Mouse (Mus musculus) v-Abl transformed pro-B cells (cell line): ENCODE data around the gene Raf1.

Experiments used
- in situ Hi-C, 2 experiments: fragments of 400-800 bp; cut with MboI; formaldehyde crosslinking; loops; one replicate each; pipeline ENCODE4 v1.15.1; 2025; ENCODE audit not compliant: unreplicated experiment in 2 of 2

Gene Raf1

DNA sequence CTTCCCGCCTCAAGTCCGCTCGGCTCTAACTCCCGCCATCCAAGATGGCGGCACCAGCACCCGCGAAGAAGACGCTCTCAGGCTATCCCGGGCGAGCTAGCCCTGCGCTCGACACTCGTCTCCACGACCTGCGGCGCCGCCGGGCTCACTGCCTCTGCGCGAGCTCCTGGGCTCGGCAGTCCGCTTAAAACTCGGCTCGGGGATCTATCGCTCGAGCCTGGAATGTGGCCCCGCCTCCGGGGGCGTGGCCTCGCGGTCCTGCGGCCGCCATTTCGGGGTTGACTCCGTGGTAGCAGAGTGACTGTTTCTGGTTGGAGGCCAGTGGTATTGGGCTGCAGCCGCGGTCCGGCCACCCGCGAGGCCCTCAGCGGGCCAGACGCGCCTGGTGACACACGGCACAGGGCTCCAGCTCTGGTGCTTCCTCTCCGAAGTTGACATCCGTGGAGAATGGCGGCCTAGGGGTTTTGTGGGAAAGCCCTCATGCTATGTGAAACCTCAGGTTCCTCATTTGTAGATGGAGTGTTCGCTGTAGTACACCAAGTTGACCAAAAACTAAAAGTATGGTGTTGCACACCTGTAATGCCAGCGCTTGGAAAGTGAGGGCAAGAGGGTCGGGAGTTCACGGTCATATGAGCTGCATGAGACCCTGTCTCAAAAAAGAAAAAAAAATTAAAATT lies at the start of gene Raf1:
Gene Raf1, minus strand, starts transcription at position 184 of the 677 bp plus-strand sequence.
- in situ Hi-C loops, result no loop called here

DNA sequence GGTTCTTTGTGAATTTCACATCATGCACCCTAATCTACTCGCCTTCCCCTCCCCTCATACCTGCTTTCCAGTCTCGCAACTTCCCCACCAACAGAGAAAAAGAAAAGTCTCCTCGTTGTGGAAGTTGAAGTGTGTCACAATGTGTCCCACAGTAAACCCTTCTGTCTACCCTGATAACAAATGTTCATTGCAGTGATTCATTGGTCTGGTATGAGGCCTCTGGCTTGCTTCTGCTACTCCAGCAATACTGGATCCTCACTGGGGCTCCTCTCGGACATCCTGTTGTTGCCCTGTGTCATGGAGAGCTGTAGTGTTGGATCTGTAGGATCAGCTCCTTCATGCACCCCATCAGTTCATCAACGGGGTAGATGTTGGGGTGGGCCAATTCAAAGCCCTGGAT lies 45.8 kb upstream of the Raf1 start:
- in situ Hi-C loops, result loop anchor here (5.0 to 10.0 kb wide), 3 partner anchors 133 to 175 kb away; partner anchors contain the start of genes Ift122 (in 1 of the 2) and Mbd4 (in 1 of the 2)

DNA sequence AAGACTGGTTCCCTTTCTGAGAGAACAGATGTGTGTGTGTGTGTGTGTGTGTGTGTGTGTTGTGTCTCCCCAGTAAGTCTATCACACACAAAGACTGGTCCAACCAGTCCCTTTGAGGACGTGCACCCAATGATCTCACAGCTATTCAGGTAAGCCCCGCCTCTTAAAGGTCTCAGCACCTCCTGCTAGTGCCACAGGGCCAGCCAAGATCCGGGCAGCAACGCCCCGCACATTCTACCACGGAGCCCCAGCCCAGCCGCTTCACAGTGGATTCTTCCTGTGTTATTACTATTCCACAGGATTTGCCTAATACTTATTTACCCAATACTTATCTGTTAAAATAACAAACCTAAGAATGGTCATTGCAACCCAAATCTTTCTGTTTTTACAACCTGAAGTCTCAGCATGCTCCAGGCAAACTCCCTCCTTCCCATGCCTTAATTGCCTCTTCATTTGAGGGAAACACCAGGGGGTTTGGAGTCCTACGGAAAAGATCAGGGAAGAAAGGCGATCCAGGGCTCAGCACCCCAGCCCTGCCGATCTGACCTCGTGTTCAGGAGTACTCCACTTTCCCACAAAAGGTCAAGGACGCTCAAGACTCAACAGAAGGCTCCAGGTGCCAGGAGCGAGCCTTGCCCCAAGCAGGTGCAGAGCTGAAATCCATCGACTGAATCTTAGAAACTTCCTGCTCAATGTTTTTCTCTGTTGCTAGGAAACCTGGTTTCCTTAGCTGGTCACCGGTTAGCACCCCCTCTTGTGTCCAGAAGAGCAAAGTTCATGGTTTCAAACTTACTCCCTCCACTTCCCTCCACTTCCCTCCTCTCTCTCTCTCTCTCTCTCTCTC lies 41.5 kb upstream of the Raf1 start:
- in situ Hi-C loops, result no loop called here

DNA sequence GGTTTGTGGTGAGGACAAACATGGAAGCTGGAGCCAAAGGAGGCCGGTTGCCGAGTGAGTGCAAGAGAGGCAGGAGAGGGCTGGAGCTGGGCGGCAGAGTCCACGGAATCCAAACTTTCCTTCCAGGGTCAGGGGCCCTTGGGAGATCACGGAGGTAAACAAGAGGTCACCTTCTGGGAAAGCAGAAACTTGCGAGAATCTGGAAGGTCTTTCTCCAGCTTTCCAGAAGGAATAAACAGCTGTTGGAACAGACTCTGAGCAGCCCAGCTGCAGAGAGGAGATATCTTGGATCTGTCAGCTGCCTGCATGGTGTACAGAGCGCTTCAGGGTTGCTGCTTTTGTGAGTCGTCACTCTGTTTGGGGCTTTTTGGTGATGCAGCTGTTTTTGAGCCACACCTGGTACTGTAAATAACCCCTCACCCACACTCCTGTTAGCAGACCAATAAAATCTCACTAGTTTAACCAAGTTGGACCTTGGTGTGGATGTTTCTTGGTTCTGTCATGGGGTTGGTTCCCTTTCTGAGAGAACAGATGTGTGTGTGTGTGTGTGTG lies 40.7 kb upstream of the Raf1 start:
- in situ Hi-C loops, result no loop called here

DNA sequence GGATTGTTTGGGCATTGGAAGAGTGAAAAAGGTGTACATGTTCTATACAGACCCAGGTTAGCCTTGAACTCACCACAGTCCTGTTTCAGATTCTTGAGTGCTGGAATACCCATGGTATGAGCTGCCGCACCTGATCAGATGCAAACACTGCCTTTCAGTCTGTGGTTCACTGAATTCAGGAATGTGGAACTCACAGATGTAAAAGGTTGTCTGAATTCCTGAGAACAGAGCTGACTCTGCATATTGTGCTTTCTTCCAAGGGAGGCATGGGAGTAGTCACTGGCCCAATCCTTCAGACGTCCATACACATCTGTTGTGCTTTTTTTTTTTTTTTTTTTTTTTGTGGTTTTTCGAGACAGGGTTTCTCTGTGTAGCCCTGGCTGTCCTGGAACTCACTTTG lies 34.8 kb upstream of the Raf1 start:
- in situ Hi-C loops, result no loop called here

DNA sequence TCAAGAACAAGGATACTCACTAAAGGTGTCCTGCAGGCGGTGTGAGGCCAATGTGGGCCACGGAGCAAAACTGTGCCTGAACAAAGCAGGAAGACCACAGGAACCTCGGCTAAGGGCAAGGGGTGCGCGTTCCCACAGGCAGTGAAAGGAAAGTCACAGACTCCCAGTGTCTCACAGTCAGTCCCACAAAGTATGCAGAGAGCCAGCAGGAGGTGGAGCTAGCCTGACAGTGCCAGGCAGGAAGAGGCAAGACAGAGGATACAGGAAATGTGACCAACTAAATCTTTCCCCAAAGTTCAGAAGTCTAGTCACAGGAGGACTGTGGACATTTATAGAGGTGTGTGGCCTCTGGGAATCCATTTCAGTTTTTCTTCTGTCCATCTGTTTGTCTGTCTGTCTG lies 26.5 kb upstream of the Raf1 start:
- in situ Hi-C loops, result no loop called here

DNA sequence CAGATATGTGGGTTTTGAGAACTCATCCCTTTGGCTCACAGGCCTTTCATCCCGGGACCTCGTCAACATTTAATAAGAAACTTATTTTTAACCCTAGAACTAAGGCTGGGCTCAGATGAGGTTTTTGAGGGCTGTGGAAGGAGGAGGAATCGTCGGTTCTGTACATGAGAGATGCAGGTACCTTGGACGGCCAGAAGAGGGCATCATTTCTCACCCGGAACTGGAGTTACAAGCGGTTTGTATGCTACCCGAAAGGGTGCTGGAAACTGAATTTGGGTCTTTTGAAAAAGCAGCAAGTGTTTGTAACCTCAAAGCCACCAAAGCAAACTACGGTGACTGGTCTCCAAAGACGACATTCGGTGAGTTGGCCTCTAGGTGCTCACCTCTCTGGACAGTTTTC lies 24.9 kb upstream of the Raf1 start:
- in situ Hi-C loops, result no loop called here

DNA sequence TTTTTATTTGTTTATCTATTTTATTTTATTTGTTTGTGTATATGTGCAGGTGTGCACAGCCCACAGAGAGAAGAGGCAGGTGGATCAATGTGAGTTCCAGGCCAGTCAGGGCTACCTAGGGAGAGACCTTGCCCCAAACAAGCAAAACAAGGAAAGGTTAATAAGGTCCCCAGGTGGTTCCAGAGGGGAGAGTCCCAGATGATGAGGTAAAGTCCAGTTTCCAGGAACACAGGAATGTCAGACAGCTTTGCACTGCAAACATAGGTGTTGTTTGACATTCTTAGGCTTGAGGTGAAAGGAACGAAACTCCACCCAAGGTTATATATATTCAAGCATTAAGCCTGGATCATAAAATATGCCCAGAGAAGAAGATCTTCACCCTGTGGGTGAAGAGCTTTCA lies 24.3 kb upstream of the Raf1 start:
- in situ Hi-C loops, result no loop called here

DNA sequence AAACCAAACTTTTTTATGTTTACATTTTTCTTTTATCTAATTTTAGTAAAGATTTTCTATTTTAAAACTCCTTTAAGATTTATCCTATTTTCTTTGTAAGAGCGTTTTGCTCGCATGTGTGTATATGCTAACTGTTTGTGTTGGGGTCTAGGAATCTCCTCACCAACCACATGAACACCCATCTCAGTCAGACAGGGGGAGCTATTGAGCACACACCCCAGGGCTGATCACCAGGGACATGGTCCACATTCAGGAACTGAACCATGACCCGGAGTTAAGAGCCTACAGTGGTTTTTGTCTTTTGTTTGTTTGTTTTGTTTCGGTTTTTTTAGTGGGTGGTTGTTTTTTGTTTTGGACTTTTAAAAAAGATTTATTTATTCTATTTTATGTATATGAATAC lies 22.3 kb upstream of the Raf1 start:
- in situ Hi-C loops, result no loop called here

DNA sequence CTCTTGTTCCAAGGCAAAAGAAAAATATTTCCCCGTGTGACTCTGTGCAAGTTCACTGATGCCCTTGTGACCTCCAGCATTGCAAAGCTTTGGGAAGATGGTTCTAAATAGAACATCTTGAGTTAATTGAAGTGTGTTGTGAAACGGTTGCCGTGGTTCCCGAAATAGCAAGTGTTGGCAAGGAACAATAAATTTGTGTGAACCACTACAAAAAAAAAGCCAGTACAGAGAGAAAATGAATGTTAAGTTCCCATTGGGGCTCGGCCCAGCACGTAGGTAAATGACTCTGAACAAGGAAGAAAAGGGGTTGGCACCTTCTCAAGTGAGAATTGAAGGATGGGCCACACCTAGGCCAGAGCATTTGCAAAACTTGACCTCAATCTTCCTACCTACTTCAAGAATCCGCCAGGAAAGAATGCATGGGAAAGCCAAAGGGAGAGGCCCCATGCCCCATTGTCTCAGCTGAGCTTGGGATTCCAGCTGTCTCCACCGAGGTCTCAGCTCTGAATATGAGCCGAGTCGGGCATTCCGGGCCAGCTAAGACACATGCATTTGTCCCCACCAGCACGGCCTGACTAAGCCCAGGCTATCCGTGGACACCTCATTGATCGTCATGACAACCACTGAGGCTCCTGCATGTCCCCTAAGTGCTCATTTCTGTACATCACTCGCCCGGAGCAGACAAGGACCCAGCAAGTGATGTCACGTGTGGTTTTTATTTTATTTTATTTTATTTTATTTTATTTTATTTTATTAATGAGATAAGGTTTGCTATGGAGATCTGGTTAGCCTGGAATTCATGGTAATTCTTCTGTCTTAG lies 21.5 kb upstream of the Raf1 start:
- in situ Hi-C loops, result no loop called here

DNA sequence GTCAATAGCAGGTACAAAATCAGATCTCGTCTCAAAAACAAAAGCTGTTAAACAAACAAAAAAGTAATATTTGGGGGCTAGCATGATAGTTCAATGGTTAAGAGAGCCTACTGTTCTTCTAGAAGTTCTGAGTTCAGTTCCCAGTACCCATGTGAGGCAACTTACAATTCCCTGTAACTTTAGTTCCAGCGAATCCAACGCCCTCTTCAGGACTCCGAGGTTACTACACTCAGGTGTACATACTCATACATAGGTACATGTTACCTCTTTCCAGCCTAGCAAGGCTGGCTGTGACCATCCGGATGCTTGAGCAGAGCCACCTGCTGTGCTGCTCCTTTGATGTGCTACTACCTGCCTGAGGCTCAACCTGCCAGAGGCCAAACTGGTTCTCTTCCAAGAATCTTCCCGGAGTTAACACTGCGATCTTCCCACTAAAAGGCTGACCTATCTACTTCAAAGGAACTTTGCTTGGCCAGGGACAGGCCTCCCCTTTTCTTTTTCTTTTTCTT lies 20.3 kb upstream of the Raf1 start:
- in situ Hi-C loops, result no loop called here

DNA sequence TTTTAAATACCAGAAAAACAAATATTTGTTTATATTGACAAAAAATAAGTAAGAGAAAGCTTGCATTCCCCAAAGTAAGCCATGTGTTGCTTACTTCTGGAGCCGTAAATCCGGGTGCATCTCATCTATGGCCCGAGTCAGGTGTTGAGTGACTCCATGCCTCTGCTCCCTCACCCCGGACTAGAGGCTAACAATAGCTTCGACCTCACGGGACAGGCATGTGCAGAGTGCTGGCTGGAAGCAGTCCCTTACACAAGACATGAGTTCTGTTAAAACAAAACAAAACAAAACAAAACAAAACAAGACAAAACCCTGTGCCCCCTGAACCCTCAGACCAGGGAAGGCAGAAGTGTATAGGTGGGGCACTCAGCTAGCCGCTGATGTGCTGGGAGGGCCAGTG lies 18.7 kb upstream of the Raf1 start:
- in situ Hi-C loops, result no loop called here

DNA sequence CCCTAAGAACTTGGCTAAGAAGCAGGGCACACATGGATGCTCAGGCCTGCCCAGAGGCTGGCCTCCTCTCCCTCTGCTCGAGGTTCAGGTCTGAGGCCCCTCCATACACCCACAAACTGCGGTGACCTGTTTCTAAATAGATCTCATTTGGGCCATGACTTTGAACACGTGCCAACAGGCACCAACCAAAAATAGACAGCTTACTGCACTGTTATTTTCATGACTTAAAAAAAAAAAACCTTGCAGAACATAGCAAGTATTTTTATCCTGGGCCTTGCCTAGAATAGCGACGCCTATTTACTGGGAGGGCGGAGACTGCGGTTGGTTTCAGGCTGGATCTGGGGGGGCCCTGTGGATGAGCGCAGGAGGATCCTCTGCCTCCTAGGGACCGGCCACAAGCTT lies 18.0 kb upstream of the Raf1 start:
- in situ Hi-C loops, result no loop called here

DNA sequence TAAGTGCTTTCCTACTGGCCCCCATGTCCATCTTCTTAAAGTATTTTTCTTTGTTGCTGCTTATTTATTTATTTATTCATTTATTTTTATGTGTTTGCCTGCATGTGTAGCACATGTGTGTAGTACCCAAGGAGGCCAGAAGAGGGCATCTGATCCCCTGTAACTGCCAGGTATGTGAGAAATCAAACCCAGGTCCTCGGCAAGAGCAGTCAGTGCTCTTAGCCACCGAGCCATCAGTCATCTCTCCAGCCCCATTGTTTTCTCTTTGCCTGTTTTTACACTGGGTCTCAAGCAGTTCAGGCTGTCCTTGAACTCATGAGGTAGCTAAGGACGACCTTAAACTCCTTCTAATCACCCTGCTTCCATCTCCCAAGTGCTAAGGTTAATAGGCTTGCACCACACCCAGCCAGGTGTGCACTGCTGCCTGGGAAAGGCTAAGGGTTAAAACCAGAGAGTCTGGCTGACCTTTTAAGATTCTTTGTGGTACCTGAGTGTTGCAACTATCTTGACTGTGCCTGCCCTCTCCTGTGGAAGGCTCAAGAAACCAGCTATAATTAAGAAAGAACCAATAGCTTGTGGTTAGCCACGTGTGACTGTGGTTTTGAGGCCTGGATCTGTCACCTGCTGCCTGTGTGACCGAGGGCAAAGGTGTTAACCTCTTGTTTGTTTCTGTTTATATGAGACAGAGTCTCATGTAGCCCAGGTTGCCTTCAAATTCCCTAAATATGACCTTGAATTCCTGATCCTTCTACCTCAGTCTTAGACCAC lies 16.7 kb upstream of the Raf1 start:
- in situ Hi-C loops, result no loop called here

DNA sequence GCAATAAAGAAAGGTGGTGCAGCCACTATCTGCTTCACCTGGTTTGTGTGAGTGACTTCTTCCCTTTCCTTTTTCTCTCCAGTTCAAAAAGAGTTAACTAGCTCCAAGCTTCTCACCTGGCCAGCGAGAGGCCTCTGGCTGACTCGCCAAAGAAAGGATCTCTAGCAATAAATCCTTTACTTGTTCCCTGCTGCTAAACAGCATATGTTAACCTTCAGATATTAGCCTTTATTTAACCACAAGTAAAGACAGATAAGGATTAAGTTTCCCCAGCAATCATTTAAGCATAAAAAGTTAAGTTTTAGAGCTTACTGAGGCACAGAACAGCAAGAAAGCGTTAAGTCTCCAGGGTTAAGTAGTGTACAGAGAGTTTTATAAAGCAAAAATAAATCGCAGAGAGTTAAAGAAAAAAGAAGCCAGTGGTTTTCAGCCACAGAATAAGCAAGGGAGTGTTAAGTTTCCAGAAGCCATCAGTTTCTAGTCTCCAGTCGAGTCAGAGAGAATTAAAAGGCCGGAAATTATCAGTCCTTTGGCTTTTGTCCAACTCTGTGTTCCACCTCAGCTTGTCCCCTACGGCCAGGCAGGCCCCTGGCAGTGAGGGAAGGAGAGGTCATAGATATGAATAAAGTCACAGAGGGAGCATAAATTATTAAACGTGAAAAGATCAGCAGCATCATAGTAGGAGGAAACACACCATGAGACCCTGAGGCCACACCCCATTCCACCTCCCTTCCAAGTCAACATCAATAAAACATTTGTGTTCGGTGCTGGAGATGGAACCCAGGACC lies 15.9 kb upstream of the Raf1 start:
- in situ Hi-C loops, result no loop called here

DNA sequence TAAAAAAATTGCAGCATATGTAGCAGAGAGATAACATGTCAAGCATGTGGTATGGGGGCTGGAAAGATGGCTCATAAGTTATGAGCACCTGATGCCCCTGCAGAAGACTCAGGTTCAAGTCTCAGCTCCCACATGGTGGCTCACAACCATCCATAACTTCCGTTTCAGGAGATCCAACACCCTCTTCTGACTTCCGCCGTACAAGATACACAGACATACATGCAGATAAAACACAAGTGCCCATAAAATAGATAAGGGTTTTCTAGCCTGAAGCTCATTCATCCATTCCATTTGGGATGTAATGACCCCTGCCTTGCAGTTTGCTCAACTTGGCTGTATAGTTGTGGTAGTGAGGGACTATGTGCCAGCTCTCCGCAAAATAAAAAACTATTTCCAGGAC lies 13.7 kb upstream of the Raf1 start:
- in situ Hi-C loops, result no loop called here

DNA sequence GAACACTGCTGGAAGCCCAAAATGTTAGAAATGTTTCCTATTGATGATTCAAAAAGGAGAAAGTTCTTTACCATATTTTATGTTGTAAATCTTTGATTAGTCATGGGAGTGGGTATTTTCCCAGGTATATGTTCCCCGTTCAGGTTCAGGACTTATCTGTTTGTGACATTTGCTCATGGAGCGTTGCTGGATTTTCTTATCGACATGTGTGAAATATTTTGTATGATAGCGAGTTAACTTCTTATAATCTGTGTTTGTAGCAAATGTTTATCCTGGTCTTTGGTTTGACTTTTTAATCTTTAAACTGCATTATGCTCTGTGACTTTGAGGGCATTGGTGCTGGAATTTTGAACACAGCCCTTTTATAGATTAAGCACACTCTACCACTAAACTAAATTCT lies 12.2 kb upstream of the Raf1 start:
- in situ Hi-C loops, result no loop called here

DNA sequence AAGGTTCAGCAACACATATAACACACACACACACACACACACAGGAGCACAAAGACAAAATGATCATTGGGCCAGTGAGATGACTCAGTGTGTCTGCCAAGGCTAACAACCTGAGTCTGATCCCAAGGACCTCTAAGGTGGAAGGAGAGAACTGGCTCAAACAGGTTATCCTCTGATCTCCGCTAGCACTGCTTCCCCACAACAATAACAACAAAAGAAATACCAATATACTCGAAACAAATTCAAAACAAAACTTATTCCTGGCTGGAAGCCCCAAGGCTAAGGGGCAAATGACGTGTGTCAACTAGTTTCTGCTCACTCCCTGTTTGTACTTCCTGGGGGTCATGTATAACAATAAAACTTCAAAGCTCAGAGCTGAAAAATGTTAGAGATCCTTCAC lies 11.3 kb upstream of the Raf1 start:
- in situ Hi-C loops, result no loop called here
